Mouse (Mus musculus) erythroblast, adult 5-6 weeks (primary cell): ENCODE results near the gene Olfr45. TPM values are rescaled to one million over a fixed set of nuclear protein-coding genes. Genes with fewer than 3 reads are reported as not detected.
"Not testable (repeated sequence)": the region's sequence is repeated elsewhere in the genome, so short reads cannot be mapped to it uniquely, and the experiment has no call there.

ENCODE experiments used
- ATAC-seq: replicated peaks from 2 replicates; pipeline ENCODE4 v1.8.0; 2016; ENCODE audit warnings: moderate number of reproducible peaks, mild to moderate bottlenecking, moderate TSS enrichment, inconsistent platforms; ENCODE audit not compliant: poor library complexity, low FRiP score, severe bottlenecking
- total RNA-seq, 2 experiments: library from RNA; stranded (forward) in 1 of 2; stranded (reverse) in 1 of 2; fragments of 150-400 nt in 1 of 2; fragments of 200-764, 138-1000 nt in 1 of 2; gene quantifications; 2 replicates each; pipeline versions ENCODE4 v1.2.3 to v1.2.4; 2015 to 2017; ENCODE audit warnings: low replicate concordance in 2 of 2

Gene Olfr45
- total RNA-seq (2015; ENCODE audit: low replicate concordance) (not detected in 2 replicates), total RNA-seq (2017; ENCODE audit: low replicate concordance) (not detected in 2 replicates)

DNA sequence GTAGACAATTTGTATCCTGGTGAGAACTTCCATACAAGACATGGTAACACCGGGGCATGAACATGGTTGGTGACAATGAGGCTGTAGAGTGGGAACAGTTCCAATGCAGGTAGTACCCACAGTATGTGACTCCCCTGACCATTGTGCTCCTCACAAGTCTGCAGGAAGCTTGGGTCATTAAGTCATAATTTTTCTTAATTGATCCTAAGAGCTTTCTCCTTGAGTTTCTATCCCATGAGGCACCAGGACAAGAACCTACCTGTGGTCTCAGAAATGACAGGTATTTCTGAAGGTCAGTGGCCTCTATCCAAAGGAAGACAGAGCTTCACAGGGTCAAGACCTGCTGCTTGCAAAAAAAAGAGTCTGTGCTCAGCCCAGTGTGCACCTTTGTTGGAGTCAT lies at the start of gene Olfr45:
Gene Olfr45, plus strand, starts transcription at position 301 of the 400 bp plus-strand sequence.
- ATAC-seq = no peak

- ATAC-seq = no peak
These were observed 35.6 kb upstream of the Olfr45 start, which contains the start of gene Olfr53 for GRCm38 (mm10) chr7:140646152-140646551. Gene Olfr53, plus strand, starts transcription at chr7:140646452.

- no peak for ATAC-seq
These were observed 22.1 kb upstream of the Olfr45 start, which contains the start of gene Olfr539 for GRCm38 (mm10) chr7:140659630-140660029. Gene Olfr539, plus strand, starts transcription at chr7:140659930.

GRCm38 (mm10) chr7:140670693-140671092 lies 11.1 kb upstream of the Olfr45 start:
- not testable (repeated sequence) for ATAC-seq

GRCm38 (mm10) chr7:140675863-140676262 lies 5.9 kb upstream of the Olfr45 start:
- no peak for ATAC-seq

- not testable (repeated sequence) for ATAC-seq
These were observed 2.2 kb upstream of the Olfr45 start for GRCm38 (mm10) chr7:140679591-140679990.

GRCm38 (mm10) chr7:140696967-140697366 lies 15.2 kb downstream of the Olfr45 start, which contains the start of gene Olfr541:
Gene Olfr541, plus strand, starts transcription at chr7:140697267.
- ATAC-seq = no peak

DNA sequence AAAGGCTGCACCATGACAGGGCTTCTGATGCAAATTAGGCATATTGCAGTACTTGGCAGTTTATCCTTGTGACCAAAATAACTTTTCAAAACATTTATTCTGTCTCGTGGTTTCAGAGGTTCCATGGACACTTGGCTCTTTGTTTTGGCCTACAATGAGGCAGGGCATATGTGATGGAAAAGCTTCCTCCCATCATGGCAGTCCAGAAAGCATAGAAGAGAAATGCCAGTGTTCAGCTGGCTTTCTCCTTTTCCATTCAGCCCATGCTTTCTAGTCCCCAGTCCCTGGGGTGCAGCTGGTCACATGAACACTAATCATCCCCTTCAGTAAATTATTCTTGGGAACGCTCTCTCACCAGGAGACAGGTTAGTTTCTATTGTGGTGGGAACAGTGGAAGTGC lies 24.6 kb downstream of the Olfr45 start:
- ATAC-seq = no peak

- no peak for ATAC-seq
These were observed 26.0 kb downstream of the Olfr45 start for GRCm38 (mm10) chr7:140707536-140708284.

DNA sequence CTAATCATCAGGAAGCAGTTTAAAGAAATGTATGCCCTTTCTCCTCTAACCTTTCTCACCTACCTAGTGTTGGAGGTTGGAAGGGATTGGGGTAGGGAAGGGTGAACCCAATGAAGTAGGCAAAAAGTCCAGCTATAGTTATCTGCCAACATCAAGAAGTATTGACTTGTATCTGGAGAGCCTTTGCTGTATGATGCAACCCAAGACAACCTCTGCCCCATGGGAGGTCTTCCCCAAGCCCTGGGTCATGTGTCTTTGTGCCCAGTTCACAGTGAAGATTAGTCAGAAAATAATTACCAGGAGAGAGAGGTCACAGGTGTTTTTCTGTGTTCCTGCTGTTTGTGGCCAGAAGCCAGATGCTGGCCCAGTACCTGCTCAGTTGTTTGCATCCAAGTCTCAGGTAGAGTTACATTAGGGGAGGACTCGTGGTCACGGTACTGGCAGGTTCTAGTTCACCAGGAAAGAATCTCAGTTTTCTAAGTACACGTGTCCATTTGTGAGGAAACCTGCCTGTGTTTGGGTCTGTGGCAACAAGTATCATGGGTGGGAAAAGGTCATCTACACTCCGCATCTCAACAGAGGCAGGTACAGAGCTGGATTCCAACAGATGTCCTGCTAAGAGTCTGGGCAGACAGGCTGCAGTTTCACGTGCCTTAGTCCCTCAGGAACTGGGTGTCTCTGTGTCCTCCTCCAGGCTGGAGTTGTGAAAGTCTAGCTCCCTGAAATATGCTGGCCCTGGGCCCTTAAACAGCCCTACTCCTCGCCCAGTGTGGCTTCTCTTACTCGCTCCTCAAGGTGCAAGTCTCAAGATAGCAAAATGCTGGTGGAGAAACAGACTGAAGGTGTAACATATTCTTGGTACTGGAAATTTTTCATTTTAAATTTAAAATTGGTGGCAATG lies 35.7 kb downstream of the Olfr45 start:
- no peak for ATAC-seq

DNA sequence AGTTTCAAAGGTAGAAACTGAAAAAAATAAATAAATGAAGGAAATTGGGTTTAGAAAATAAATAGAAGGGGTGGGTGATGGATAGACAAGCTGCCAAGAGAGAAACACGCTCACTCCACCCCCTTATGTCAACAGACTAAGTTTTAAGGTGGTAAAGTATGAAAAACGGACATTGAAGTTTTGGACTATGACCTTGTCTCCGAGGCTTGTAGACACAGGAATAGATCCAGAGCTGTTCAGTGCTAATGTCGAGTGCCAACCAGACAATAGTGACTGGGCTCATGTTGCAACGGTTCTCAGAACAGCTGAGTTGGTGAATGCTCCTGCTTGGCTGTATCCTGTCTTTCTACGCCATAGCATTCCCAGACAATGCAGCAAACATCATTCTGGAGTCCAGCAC lies 39.3 kb downstream of the Olfr45 start:
- ATAC-seq = no peak

DNA sequence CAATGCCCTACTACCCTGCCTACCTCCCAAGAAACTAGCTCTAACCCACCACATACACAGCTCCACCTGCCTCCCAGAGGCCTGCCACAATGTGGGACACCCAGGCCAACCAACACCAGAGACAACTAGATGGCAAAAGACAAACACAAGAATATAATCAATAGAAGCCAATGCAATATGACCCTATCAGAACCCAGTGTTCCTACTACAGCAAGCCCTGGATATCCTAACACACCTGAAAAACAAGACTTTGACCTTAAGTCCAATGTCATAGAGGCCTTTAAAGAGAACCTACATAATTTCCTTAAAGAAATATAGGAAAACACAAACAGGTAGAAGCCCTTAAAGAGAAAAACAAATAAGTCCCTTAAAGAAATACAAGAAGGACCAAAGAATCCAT lies 43.8 kb downstream of the Olfr45 start:
- no peak for ATAC-seq

DNA sequence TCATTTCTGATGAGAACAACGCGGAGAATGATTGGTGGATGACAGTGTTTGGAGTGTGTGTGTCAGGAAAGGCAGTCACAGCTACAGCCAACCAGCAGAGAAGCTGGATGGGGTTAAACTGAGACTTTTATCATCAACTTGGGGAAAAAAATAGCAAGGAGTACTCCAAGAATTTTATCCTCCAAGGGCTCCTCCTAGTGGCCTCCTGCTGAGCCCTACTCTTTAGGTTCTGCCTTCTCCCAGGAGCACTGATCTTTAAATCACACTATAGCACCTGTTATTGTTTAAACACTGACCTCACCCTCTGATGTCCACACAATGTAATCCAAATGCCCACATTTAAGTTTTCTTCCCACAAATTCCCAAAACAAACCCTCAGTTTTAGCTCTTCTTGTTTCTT lies 51.4 kb downstream of the Olfr45 start:
- no peak for ATAC-seq

Other genes starting within 250 kb of the Olfr45 start
- not detected in 2 replicates for gene Olfr533, start 218.6 kb upstream of the Olfr45 start, total RNA-seq (2015; ENCODE audit: low replicate concordance)
- not detected in 2 replicates for gene Olfr533, start 218.6 kb upstream of the Olfr45 start, total RNA-seq (2017; ENCODE audit: low replicate concordance)
- not detected in 2 replicates for gene Olfr535, start 197.7 kb upstream of the Olfr45 start, total RNA-seq (2015; ENCODE audit: low replicate concordance)
- gene Olfr535, start 197.7 kb upstream of the Olfr45 start, total RNA-seq (2017; ENCODE audit: low replicate concordance) = not detected in 2 replicates
- gene Olfr536, start 174.6 kb upstream of the Olfr45 start, total RNA-seq (2015; ENCODE audit: low replicate concordance) = not detected in 2 replicates
- gene Olfr536, start 174.6 kb upstream of the Olfr45 start, total RNA-seq (2017; ENCODE audit: low replicate concordance) = not detected in 2 replicates
- not detected in 2 replicates for gene Olfr538, start 114.1 kb upstream of the Olfr45 start, total RNA-seq (2015; ENCODE audit: low replicate concordance)
- 2.0 TPM in 1 of 2 replicates, not detected in the other for gene Olfr538, start 114.1 kb upstream of the Olfr45 start, total RNA-seq (2017; ENCODE audit: low replicate concordance)
- gene Olfr46, start 80.7 kb upstream of the Olfr45 start, total RNA-seq (2015; ENCODE audit: low replicate concordance) = 0.19 and 0.21 TPM in 2 replicates
- 0.09 and 0.28 TPM in 2 replicates for gene Olfr46, start 80.7 kb upstream of the Olfr45 start, total RNA-seq (2017; ENCODE audit: low replicate concordance)
- gene Olfr61, start 53.0 kb upstream of the Olfr45 start, total RNA-seq (2015; ENCODE audit: low replicate concordance) = not detected in 2 replicates
- gene Olfr61, start 53.0 kb upstream of the Olfr45 start, total RNA-seq (2017; ENCODE audit: low replicate concordance) = not detected in 2 replicates
- gene Olfr53, start 35.5 kb upstream of the Olfr45 start, total RNA-seq (2015; ENCODE audit: low replicate concordance) = not detected in 2 replicates
- not detected in 2 replicates for gene Olfr53, start 35.5 kb upstream of the Olfr45 start, total RNA-seq (2017; ENCODE audit: low replicate concordance)
- not detected in 2 replicates for gene Olfr539, start 22.0 kb upstream of the Olfr45 start, total RNA-seq (2015; ENCODE audit: low replicate concordance)
- gene Olfr539, start 22.0 kb upstream of the Olfr45 start, total RNA-seq (2017; ENCODE audit: low replicate concordance) = 0.14 TPM in 1 of 2 replicates, not detected in the other
- not detected in 2 replicates for gene Olfr541, start 15.3 kb downstream of the Olfr45 start, total RNA-seq (2015; ENCODE audit: low replicate concordance)
- not detected in 2 replicates for gene Olfr541, start 15.3 kb downstream of the Olfr45 start, total RNA-seq (2017; ENCODE audit: low replicate concordance)
- not detected in 2 replicates for gene Cyp2e1, start 81.8 kb downstream of the Olfr45 start, total RNA-seq (2015; ENCODE audit: low replicate concordance)
- not detected in 2 replicates for gene Cyp2e1, start 81.8 kb downstream of the Olfr45 start, total RNA-seq (2017; ENCODE audit: low replicate concordance)
- gene Syce1, start 105.9 kb downstream of the Olfr45 start, total RNA-seq (2015; ENCODE audit: low replicate concordance) = not detected in 2 replicates
- gene Syce1, start 105.9 kb downstream of the Olfr45 start, total RNA-seq (2017; ENCODE audit: low replicate concordance) = 0.60 TPM in 1 of 2 replicates, not detected in the other
- gene Zfp941, start 140.2 kb downstream of the Olfr45 start, total RNA-seq (2015; ENCODE audit: low replicate concordance) = not detected in 2 replicates
- 0.28 and 0.51 TPM in 2 replicates for gene Zfp941, start 140.2 kb downstream of the Olfr45 start, total RNA-seq (2017; ENCODE audit: low replicate concordance)
- gene Urah, start 153.1 kb downstream of the Olfr45 start, total RNA-seq (2015; ENCODE audit: low replicate concordance) = not detected in 2 replicates
- not detected in 2 replicates for gene Urah, start 153.1 kb downstream of the Olfr45 start, total RNA-seq (2017; ENCODE audit: low replicate concordance)
- not detected in 2 replicates for gene Scgb1c1, start 163.6 kb downstream of the Olfr45 start, total RNA-seq (2015; ENCODE audit: low replicate concordance)
- gene Scgb1c1, start 163.6 kb downstream of the Olfr45 start, total RNA-seq (2017; ENCODE audit: low replicate concordance) = not detected in 2 replicates
- not detected in 2 replicates for gene Odf3, start 165.9 kb downstream of the Olfr45 start, total RNA-seq (2015; ENCODE audit: low replicate concordance)
- not detected in 2 replicates for gene Odf3, start 165.9 kb downstream of the Olfr45 start, total RNA-seq (2017; ENCODE audit: low replicate concordance)
- gene Gm45785, start 174.4 kb downstream of the Olfr45 start, total RNA-seq (2015; ENCODE audit: low replicate concordance) = not detected in 2 replicates
- not detected in 2 replicates for gene Gm45785, start 174.4 kb downstream of the Olfr45 start, total RNA-seq (2017; ENCODE audit: low replicate concordance)
- gene Ric8a, start 175.0 kb downstream of the Olfr45 start, total RNA-seq (2015; ENCODE audit: low replicate concordance) = 9.2 and 16.3 TPM in 2 replicates
- 9.2 and 9.8 TPM in 2 replicates for gene Ric8a, start 175.0 kb downstream of the Olfr45 start, total RNA-seq (2017; ENCODE audit: low replicate concordance)
- 10.4 and 14.8 TPM in 2 replicates for gene Bet1l, start 175.6 kb downstream of the Olfr45 start, total RNA-seq (2015; ENCODE audit: low replicate concordance)
- 17.3 and 19.5 TPM in 2 replicates for gene Bet1l, start 175.6 kb downstream of the Olfr45 start, total RNA-seq (2017; ENCODE audit: low replicate concordance)
- gene Psmd13, start 200.0 kb downstream of the Olfr45 start, total RNA-seq (2015; ENCODE audit: low replicate concordance) = 13.1 and 37.0 TPM in 2 replicates
- gene Psmd13, start 200.0 kb downstream of the Olfr45 start, total RNA-seq (2017; ENCODE audit: low replicate concordance) = 56.0 and 77.4 TPM in 2 replicates
- gene Sirt3, start 200.4 kb downstream of the Olfr45 start, total RNA-seq (2015; ENCODE audit: low replicate concordance) = 1.9 and 12.1 TPM in 2 replicates
- 1.4 and 2.1 TPM in 2 replicates for gene Sirt3, start 200.4 kb downstream of the Olfr45 start, total RNA-seq (2017; ENCODE audit: low replicate concordance)
- not detected in 2 replicates for gene Cox8b, start 218.5 kb downstream of the Olfr45 start, total RNA-seq (2015; ENCODE audit: low replicate concordance)
- not detected in 2 replicates for gene Cox8b, start 218.5 kb downstream of the Olfr45 start, total RNA-seq (2017; ENCODE audit: low replicate concordance)
- gene Nlrp6, start 239.0 kb downstream of the Olfr45 start, total RNA-seq (2015; ENCODE audit: low replicate concordance) = not detected in 2 replicates
- not detected in 2 replicates for gene Nlrp6, start 239.0 kb downstream of the Olfr45 start, total RNA-seq (2017; ENCODE audit: low replicate concordance)